Mouse (Mus musculus) CH12.LX (cell line): ENCODE measurements around the gene Olfml2b. TPM values are rescaled to one million over a fixed set of nuclear protein-coding genes. Genes with fewer than 3 reads are reported as not detected.

Experiments used
- DNase-seq: peaks from one replicate; pipeline ENCODE4 v3.0.0-alpha.2; 2013; ENCODE audit errors: extremely low read depth
- H3K27ac ChIP-seq: 2 replicates; pipeline ENCODE4 v1.5.1; 2012; ENCODE audit warnings: low read depth, mild to moderate bottlenecking, control low read depth, moderate library complexity; ENCODE audit not compliant: insufficient read depth
- H3K27me3 ChIP-seq: replicated peaks from 2 replicates; pipeline ENCODE3; 2012; ENCODE audit warnings: inconsistent platforms
- H3K36me3 ChIP-seq, 2 experiments: replicated peaks in 1 of 2; 2 replicates each; pipeline versions ENCODE3 to v1.6.1; 2012; ENCODE audit warnings: inconsistent platforms in 1 of 2, low read length in 1 of 2, mild to moderate bottlenecking in 1 of 2, mixed read lengths in 1 of 2, moderate library complexity in 1 of 2; ENCODE audit not compliant: control insufficient read depth in 1 of 2, insufficient read depth in 1 of 2
- H3K4me1 ChIP-seq, 2 experiments: 2 replicates each; pipeline ENCODE4 v1.6.1; 2012; ENCODE audit warnings: inconsistent platforms in 1 of 2, moderate library complexity in 1 of 2; ENCODE audit not compliant: insufficient read depth in 2 of 2, control insufficient read depth in 1 of 2
- H3K4me2 ChIP-seq: 2 replicates; pipeline ENCODE4 v1.6.1; 2012; ENCODE audit warnings: low read depth, mild to moderate bottlenecking, control low read depth; ENCODE audit not compliant: poor library complexity, insufficient read depth, severe bottlenecking
- H3K4me3 ChIP-seq, 3 experiments: fragments of 150-350 bp in 1 of 3; sonication (generic) in 1 of 3; replicated peaks in 1 of 3; 2 replicates each; pipeline versions ENCODE3 to v1.5.1; 2011 to 2012; ENCODE audit warnings: low read depth in 2 of 3, low read length in 2 of 3, mild to moderate bottlenecking in 2 of 3, moderate library complexity in 2 of 3, control low read depth in 1 of 3, improper control_type of control experiment in 1 of 3, inconsistent platforms in 1 of 3, mixed read lengths in 1 of 3; ENCODE audit not compliant: poor library complexity in 1 of 3
- H3K79me2 ChIP-seq: replicated peaks from 2 replicates; pipeline ENCODE4 v1.6.1; 2012; ENCODE audit warnings: mild to moderate bottlenecking, moderate library complexity; ENCODE audit not compliant: control insufficient read depth, poor library complexity, insufficient read depth, severe bottlenecking; ENCODE audit errors: extremely low read depth
- H3K9ac ChIP-seq: 2 replicates; pipeline ENCODE4 v1.6.1; 2012; ENCODE audit warnings: low read depth, mild to moderate bottlenecking, control low read depth, moderate library complexity; ENCODE audit not compliant: insufficient read depth
- H3K9me3 ChIP-seq: replicated peaks from 2 replicates; pipeline ENCODE3; 2012; ENCODE audit warnings: low read length, inconsistent platforms, mixed read lengths
- BHLHE40 ChIP-seq: IDR thresholded peaks from 2 replicates; pipeline ENCODE4 v1.6.1; 2011; ENCODE audit warnings: mild to moderate bottlenecking, low read depth, low read length, improper control_type of control experiment
- CHD1 ChIP-seq: IDR thresholded peaks from 2 replicates; pipeline ENCODE4 v1.6.1; 2012; ENCODE audit warnings: low read depth, low read length, improper control_type of control experiment, inconsistent platforms
- ETS1 ChIP-seq: conservative IDR thresholded peaks from 2 replicates; pipeline ENCODE4 v1.6.1; 2012; ENCODE audit warnings: low read depth, mild to moderate bottlenecking, inconsistent platforms, low read length, improper control_type of control experiment, moderate library complexity
- GABPA ChIP-seq: IDR thresholded peaks from 2 replicates; pipeline ENCODE4 v1.6.1; 2012; ENCODE audit warnings: low read depth, low read length, improper control_type of control experiment, inconsistent platforms; ENCODE audit not compliant: insufficient replicate concordance
- IRF4 ChIP-seq: IDR thresholded peaks from 2 replicates; pipeline ENCODE4 v1.6.1; 2014; ENCODE audit warnings: low read depth, mild to moderate bottlenecking, inconsistent platforms, low read length, improper control_type of control experiment
- JUND ChIP-seq: conservative IDR thresholded peaks from 2 replicates; pipeline ENCODE4 v1.6.1; 2011; ENCODE audit warnings: low read depth, low read length, improper control_type of control experiment
- MAZ ChIP-seq: IDR thresholded peaks from 2 replicates; pipeline ENCODE4 v1.6.1; 2012; ENCODE audit warnings: low read depth, mild to moderate bottlenecking, inconsistent platforms, low read length, improper control_type of control experiment, moderate library complexity
- MYC ChIP-seq: IDR thresholded peaks from 2 replicates; pipeline ENCODE4 v1.6.1; 2011; ENCODE audit warnings: low read depth, mild to moderate bottlenecking, improper control_type of control experiment, low read length
- PAX5 ChIP-seq: IDR thresholded peaks from 2 replicates; pipeline ENCODE4 v1.6.1; 2012; ENCODE audit warnings: low read length, inconsistent platforms, mixed read lengths
- SMC3 ChIP-seq: IDR thresholded peaks from 2 replicates; pipeline ENCODE4 v1.6.1; 2011; ENCODE audit warnings: low read depth, low read length, improper control_type of control experiment
- TBP ChIP-seq: conservative IDR thresholded peaks from 2 replicates; pipeline ENCODE4 v1.6.1; 2011; ENCODE audit warnings: low read depth, low read length, improper control_type of control experiment
- USF1 ChIP-seq: IDR thresholded peaks from 2 replicates; pipeline ENCODE4 v1.6.1; 2014; ENCODE audit warnings: low read depth, mild to moderate bottlenecking, inconsistent platforms, low read length, improper control_type of control experiment
- ZKSCAN1 ChIP-seq: IDR thresholded peaks from 2 replicates; pipeline ENCODE4 v1.6.1; 2012; ENCODE audit warnings: low read depth, inconsistent platforms, low read length, improper control_type of control experiment, borderline replicate concordance
- ZNF384 ChIP-seq: IDR thresholded peaks from 2 replicates; pipeline ENCODE4 v1.6.1; 2012; ENCODE audit warnings: low read depth, low read length, improper control_type of control experiment, inconsistent platforms
- dilution Hi-C: fragments of 300-500 bp; cut with MboI; formaldehyde crosslinking; loops from 2 replicates; pipeline ENCODE4 v1.14.3; 2020; ENCODE audit warnings: low sequenced_read_pairs; ENCODE audit not compliant: extremely low pct_unique_long_range_greater_than_20kb, extremely low pct_ligation_motif_present
- in situ Hi-C: fragments of 300-500 bp; cut with MboI; formaldehyde crosslinking; loops from 3 replicates; pipeline ENCODE4 v1.14.3; 2019; ENCODE audit warnings: low sequenced_read_pairs, low pct_ligation_motif_present, low pct_unique_long_range_greater_than_20kb, mixed read lengths
- polyA plus RNA-seq: library from polyadenylated mRNA; unstranded; fragments of >175 nt; gene quantifications from 2 replicates; pipeline ENCODE4 v1.2.1, GENCODE M21; 2012; ENCODE audit warnings: low read depth; ENCODE audit not compliant: insufficient read length
- total RNA-seq, 2 experiments: library from RNA; depleted of rRNA; stranded (reverse); fragments of 300-350 nt in 1 of 2; fragments of >200 nt in 1 of 2; gene quantifications; 2 replicates each; pipeline ENCODE4 v1.2.3; 2012 to 2014

The Olfml2b gene
- total and polyA plus RNA-seq, 3 experiments = 0.34 to 1.0 (median 0.35) TPM

GRCm38 (mm10) chr1:170697771-170698356 lies 53.5 kb downstream of the Olfml2b start:
- Histone ChIP-seq H3K27me3 (no peaks in the 10 kb centered on the region), H3K4me3 (no peak overlapping the region)

GRCm38 (mm10) chr1:170698771-170699170 lies 54.4 kb downstream of the Olfml2b start:
- TF ChIP-seq CHD1 = no peak
- no peak for TF ChIP-seq MYC
- no peak for TF ChIP-seq ETS1
- TF ChIP-seq JUND = no peak
- TF ChIP-seq MAZ = no peak
- TF ChIP-seq IRF4 = no peak
- TF ChIP-seq TBP = no peak
- TF ChIP-seq SMC3 = no peak
- TF ChIP-seq USF1 = no peak
- no peak for TF ChIP-seq ZNF384
- Histone ChIP-seq H3K9me3 (no peaks in the 10 kb centered on the region), H3K27me3 (no peaks in the 10 kb centered on the region), H3K9ac (no peak overlapping the region), H3K4me1 (peaks cover 25 to 55% of the 10 kb centered on the region in 2 experiments), H3K27ac (no peak overlapping the region), H3K4me2 (no peak overlapping the region), H3K36me3 (peaks cover 0 to 2% of the 10 kb centered on the region in 2 experiments), H3K4me3 (no peak overlapping the region), H3K79me2 (no peaks in the 10 kb centered on the region)
- dilution Hi-C loops (no loop called here), in situ Hi-C loops (no loop called here)
- no peak for DNase-seq

More at GRCm38 (mm10) chr1:170697771-170698356, 53.5 kb downstream of the Olfml2b start:
- DNase-seq = no peak
- Histone ChIP-seq H3K9me3 (no peaks in the 10 kb centered on the region), H3K4me2 (no peak overlapping the region), H3K4me1 (peaks cover 25 to 46% of the 10 kb centered on the region in 2 experiments), H3K36me3 (no peaks in the 10 kb centered on the region), H3K27ac (no peak overlapping the region)
- dilution Hi-C loops (no loop called here), in situ Hi-C loops (no loop called here)
- TF ChIP-seq GABPA (no peak), BHLHE40 (no peak)
- TF ChIP-seq, all 38 proteins: peak for 0
- H3K79me2 ChIP-seq = no peaks in the 10 kb centered on the region
- H3K9ac ChIP-seq = no peak overlapping the region

- dilution Hi-C loops = no loop called here
These were observed 55.2 kb downstream of the Olfml2b start for GRCm38 (mm10) chr1:170699553-170699952.

More at GRCm38 (mm10) chr1:170699553-170699952, 55.2 kb downstream of the Olfml2b start:
- H3K9ac ChIP-seq = no peak overlapping the region
- in situ Hi-C loops = no loop called here
- peaks cover 0 to 4% of the 10 kb centered on the region in 2 experiments for H3K36me3 ChIP-seq
- H3K27me3 ChIP-seq = no peaks in the 10 kb centered on the region
- no peak overlapping the region for H3K4me3 ChIP-seq
- no peak for TF ChIP-seq ZKSCAN1
- no peak for TF ChIP-seq CHD1
- TF ChIP-seq MYC = no peak
- no peak for TF ChIP-seq PAX5
- TF ChIP-seq JUND = no peak
- no peaks in the 10 kb centered on the region for H3K9me3 ChIP-seq
- no peak for DNase-seq
- no peak overlapping the region for H3K4me2 ChIP-seq
- peaks cover 22 to 58% of the 10 kb centered on the region in 2 experiments for H3K4me1 ChIP-seq
- H3K27ac ChIP-seq = no peak overlapping the region
- H3K79me2 ChIP-seq = no peaks in the 10 kb centered on the region
